Mouse (Mus musculus) retina, postnatal 1 day (tissue): ENCODE measurements at regions not wholly inside any gene's neighbourhood (a gene's known extent, or its start where the extent isn't known, plus 50 kb on each side); places are given as distances from the start of the nearest gene placed in this dataset.
A peak's percentile ranks its signal among the peaks of the same experiment; 100 is the strongest.

Experiments
- DNase-seq: peaks from one replicate; pipeline ENCODE4 v3.0.0-alpha.2; 2012

- DNase-seq = no peak
Observed at GRCm38 (mm10) chr10:67439844-67440243, 95.4 kb upstream of the Egr2 start.

- DNase-seq = no peak
Observed at GRCm38 (mm10) chr10:67441243-67441642, 94.0 kb upstream of the Egr2 start.

GRCm38 (mm10) chr10:67448875-67449274 lies 86.4 kb upstream of the Egr2 start:
- DNase-seq = no peak

GRCm38 (mm10) chr10:67454149-67454548 lies 81.1 kb upstream of the Egr2 start:
- DNase-seq = no peak

GRCm38 (mm10) chr10:67458447-67459272 lies 76.6 kb upstream of the Egr2 start:
- peak; percentile 24 for DNase-seq

GRCm38 (mm10) chr10:67461321-67461720 lies 74.0 kb upstream of the Egr2 start:
- DNase-seq = no peak

- DNase-seq = no peak
Observed at GRCm38 (mm10) chr10:67461862-67462261, 73.4 kb upstream of the Egr2 start.

- DNase-seq = peak; percentile 34
Observed at GRCm38 (mm10) chr10:67468724-67469123, 66.6 kb upstream of the Egr2 start.

- no peak for DNase-seq
Observed at GRCm38 (mm10) chr10:67473016-67473415, 62.3 kb upstream of the Egr2 start.

- no peak for DNase-seq
Observed at GRCm38 (mm10) chr10:67474336-67474735, 60.9 kb upstream of the Egr2 start.

GRCm38 (mm10) chr10:67482268-67482667 lies 53.0 kb upstream of the Egr2 start:
- DNase-seq = no peak

- no peak for DNase-seq
Observed at GRCm38 (mm10) chr10:67483371-67483770, 51.9 kb upstream of the Egr2 start.

GRCm38 (mm10) chr10:67484091-67484745 lies 51.1 kb upstream of the Egr2 start:
- DNase-seq = no peak
